Mouse (Mus musculus) layer of hippocampus, postnatal 36 days (tissue): ENCODE measurements around the gene Adra1b. TPM values are rescaled to one million over a fixed set of nuclear protein-coding genes. Genes with fewer than 3 reads are reported as not detected.

Source experiments
- DNase-seq, 2 experiments: peaks; one replicate each; pipeline ENCODE4 v3.0.0; 2022
- total RNA-seq, 2 experiments: library from RNA; stranded (reverse); gene quantifications; 2 replicates each; pipeline ENCODE4 v1.2.3; 2021

Adra1b gene
- total RNA-seq: 1 to 10 TPM; 3.3 to 3.4 TPM

- DNase-seq: no peak
Observed at GRCm38 (mm10) chr11:43901051-43901654, at the start of gene Adra1b. Gene Adra1b, minus strand, starts transcription at chr11:43901210.

GRCm38 (mm10) chr11:43950274-43950673 lies 49.3 kb upstream of the Adra1b start:
- no peak for DNase-seq

GRCm38 (mm10) chr11:43943781-43944180 lies 42.8 kb upstream of the Adra1b start:
- no peak for DNase-seq

- DNase-seq: no peak
Observed at GRCm38 (mm10) chr11:43943167-43943566, 42.2 kb upstream of the Adra1b start.

GRCm38 (mm10) chr11:43940501-43941202 lies 39.6 kb upstream of the Adra1b start:
- DNase-seq: no peak

- DNase-seq: no peak
Observed at GRCm38 (mm10) chr11:43936023-43936422, 35.0 kb upstream of the Adra1b start.

GRCm38 (mm10) chr11:43933480-43933879 lies 32.5 kb upstream of the Adra1b start:
- DNase-seq: no peak

- DNase-seq: no peak
Observed at GRCm38 (mm10) chr11:43933000-43933399, 32.0 kb upstream of the Adra1b start.

GRCm38 (mm10) chr11:43930191-43930590 lies 29.2 kb upstream of the Adra1b start:
- DNase-seq: no peak

- DNase-seq: no peak
Observed at GRCm38 (mm10) chr11:43929706-43930105, 28.7 kb upstream of the Adra1b start.

GRCm38 (mm10) chr11:43929178-43929577 lies 28.2 kb upstream of the Adra1b start:
- DNase-seq: no peak

- DNase-seq: no peak
Observed at GRCm38 (mm10) chr11:43927133-43927815, 26.3 kb upstream of the Adra1b start.

- DNase-seq: no peak
Observed at GRCm38 (mm10) chr11:43926163-43926562, 25.2 kb upstream of the Adra1b start.

GRCm38 (mm10) chr11:43925584-43925983 lies 24.6 kb upstream of the Adra1b start:
- no peak for DNase-seq

GRCm38 (mm10) chr11:43921701-43922100 lies 20.7 kb upstream of the Adra1b start:
- no peak for DNase-seq

- no peak for DNase-seq
Observed at GRCm38 (mm10) chr11:43919492-43920055, 18.6 kb upstream of the Adra1b start.

GRCm38 (mm10) chr11:43914552-43915447 lies 13.8 kb upstream of the Adra1b start:
- no peak for DNase-seq

GRCm38 (mm10) chr11:43912136-43912888 lies 11.3 kb upstream of the Adra1b start:
- DNase-seq: no peak

- DNase-seq: no peak
Observed at GRCm38 (mm10) chr11:43911646-43912045, 10.6 kb upstream of the Adra1b start.

GRCm38 (mm10) chr11:43903351-43903750 lies 2.3 kb upstream of the Adra1b start:
- no peak for DNase-seq

- no peak for DNase-seq
Observed at GRCm38 (mm10) chr11:43899696-43900095, 1.3 kb downstream of the Adra1b start.
